Mouse (Mus musculus) forebrain, embryonic 16.5 days (tissue): Measurements from ENCODE around the gene Poc1a. TPM values are rescaled to one million over a fixed set of nuclear protein-coding genes. Genes with fewer than 3 reads are reported as not detected.

Experiments
- ATAC-seq: fragments of 200-750 bp; cut with Nextera tagmentation; 2 replicates; pipeline ENCODE4 v1.8.0; 2017; ENCODE audit warnings: mild to moderate bottlenecking, moderate library complexity
- H3K27ac ChIP-seq: fragments of 300-500 bp; sonication (generic); 2 replicates; pipeline ENCODE4 v1.5.1; 2014; ENCODE audit warnings: low read length, control low read depth
- H3K27me3 ChIP-seq: fragments of 300-500 bp; sonication (generic); replicated peaks from 2 replicates; pipeline ENCODE4 v1.6.1; 2014; ENCODE audit warnings: low read length; ENCODE audit not compliant: control insufficient read depth, insufficient read depth
- H3K36me3 ChIP-seq: fragments of 300-500 bp; sonication (generic); 2 replicates; pipeline ENCODE4 v1.6.1; 2014; ENCODE audit not compliant: control insufficient read depth, insufficient read depth
- H3K4me1 ChIP-seq: fragments of 300-500 bp; sonication (generic); replicated peaks from 2 replicates; pipeline ENCODE4 v1.6.1; 2014; ENCODE audit warnings: low read length; ENCODE audit not compliant: control insufficient read depth, insufficient read depth
- H3K4me2 ChIP-seq: fragments of 300-500 bp; sonication (generic); 2 replicates; pipeline ENCODE4 v1.6.1; 2014; ENCODE audit warnings: mild to moderate bottlenecking, low read length, control low read depth
- H3K4me3 ChIP-seq: fragments of 300-500 bp; sonication (generic); replicated peaks from 2 replicates; pipeline ENCODE4 v1.5.1; 2014; ENCODE audit warnings: mild to moderate bottlenecking, low read length, control low read depth
- H3K9ac ChIP-seq: fragments of 300-500 bp; sonication (generic); replicated peaks from 2 replicates; pipeline ENCODE4 v1.6.1; 2014; ENCODE audit warnings: low read depth, low read length, control low read depth
- H3K9me3 ChIP-seq: fragments of 300-500 bp; sonication (generic); 2 replicates; pipeline ENCODE4 v1.6.1; 2016; ENCODE audit warnings: low read length; ENCODE audit not compliant: control insufficient read depth
- WGBS: fragments of 180-500 bp; shearing (Covaris S2); extraction: QIAGEN DNeasy Blood & Tissue Kit; methylation state at CpG from one replicate; pipeline ENCODE4 v1.1.7; 2014; 5-methylcytosine and 5-hydroxymethylcytosine counted together
- polyA plus RNA-seq: library from polyadenylated mRNA; unstranded; fragments of >200 nt; fragmentation: Nextera tagmentation; extraction: Ambion mirVana; gene quantifications from 2 replicates; pipeline ENCODE4 v1.2.1, GENCODE M21; 2015

Poc1a gene
- polyA plus RNA-seq, 1 experiment from 2014 or later = 11.6 TPM

DNA sequence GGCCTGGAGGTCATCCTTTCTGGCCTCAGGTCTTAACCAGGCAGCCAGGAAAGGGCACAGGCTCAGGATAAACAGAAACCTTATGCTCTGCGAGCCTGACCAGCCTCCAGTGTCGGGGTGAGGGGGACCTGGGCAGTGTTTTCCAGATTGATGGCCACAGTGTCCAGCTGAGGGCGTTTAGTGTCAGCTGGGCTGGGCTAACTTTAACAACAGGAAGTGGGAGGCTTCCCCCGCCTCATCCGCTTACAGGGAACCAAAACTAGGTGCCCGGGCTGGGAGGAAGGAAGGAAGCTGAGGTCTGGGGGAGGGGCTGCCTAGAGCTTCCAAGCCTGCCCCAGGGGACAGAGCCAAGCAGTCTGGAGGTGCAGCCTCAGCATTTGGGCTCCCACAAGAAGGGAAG lies 90.9 kb downstream of the Poc1a start:
- Histone ChIP-seq H3K36me3 (no peaks in the 10 kb centered on the region), H3K9ac (0 out of 2 replicates have a peak overlapping the region, but pooled peaks have one; percentile 12), H3K4me2 (peak overlapping the region; percentile 32), H3K4me1 (peaks cover 37% of the 10 kb centered on the region), H3K9me3 (no peaks in the 10 kb centered on the region), H3K4me3 (no peak overlapping the region), H3K27me3 (no peaks in the 10 kb centered on the region), H3K27ac (no peak overlapping the region)
- 51% methylated on average over 6 of the region's 6 CpGs for WGBS
- ATAC-seq = no peak

DNA sequence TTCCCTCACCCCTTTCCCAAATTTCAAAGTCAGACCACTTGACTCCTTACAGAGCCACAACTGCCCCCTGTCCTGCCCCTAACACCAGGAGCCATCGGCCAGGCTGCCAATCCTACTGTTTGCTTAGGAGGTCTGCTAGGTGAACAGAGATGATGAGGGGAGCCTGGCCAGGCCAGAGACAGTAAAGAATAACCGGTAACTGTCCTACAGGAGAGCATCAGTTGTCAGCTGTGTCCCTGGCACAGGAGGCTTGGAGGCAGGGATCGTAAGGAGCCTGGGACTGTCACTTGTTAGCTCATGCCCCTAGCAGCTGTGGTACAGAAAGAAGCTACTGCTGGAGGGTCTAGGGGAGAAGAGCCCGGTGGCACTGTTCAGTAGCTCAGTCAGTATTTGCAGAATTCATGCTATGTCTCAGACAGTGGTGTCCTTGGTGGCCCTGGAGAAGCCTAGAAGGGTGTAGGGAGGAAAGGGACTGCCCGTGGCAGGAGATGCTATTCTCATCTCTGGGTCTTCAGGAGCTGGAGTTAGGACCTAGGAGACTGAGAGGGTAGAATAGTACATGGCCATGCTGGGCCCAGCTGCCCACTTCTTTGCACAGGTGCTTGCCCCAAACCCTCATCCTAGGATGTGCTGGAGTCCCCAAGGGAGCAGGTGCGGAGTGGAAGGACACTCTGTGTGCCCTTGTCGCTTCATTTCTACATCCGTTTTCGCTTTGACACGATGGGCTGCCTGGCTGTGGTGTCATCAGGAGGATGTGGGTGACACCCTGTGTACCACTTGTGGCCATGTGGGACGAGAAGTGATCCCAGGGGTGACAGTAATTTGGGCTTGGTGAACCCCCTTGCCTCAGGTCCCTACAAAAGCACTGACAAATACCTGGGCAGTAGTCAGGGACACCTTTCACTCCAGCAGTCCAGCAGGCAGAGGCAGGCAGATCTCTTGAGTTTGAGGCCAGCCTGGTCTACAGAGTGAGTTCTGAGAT lies 91.9 kb downstream of the Poc1a start:
- Histone ChIP-seq H3K36me3 (no peaks in the 10 kb centered on the region), H3K9me3 (no peaks in the 10 kb centered on the region), H3K27ac (no peak overlapping the region), H3K4me3 (no peak overlapping the region), H3K4me1 (peaks cover 31% of the 10 kb centered on the region), H3K9ac (no peak overlapping the region), H3K27me3 (no peaks in the 10 kb centered on the region), H3K4me2 (no peak overlapping the region)
- no peak for ATAC-seq
- 94% methylated on average over 11 of the region's 11 CpGs for WGBS

DNA sequence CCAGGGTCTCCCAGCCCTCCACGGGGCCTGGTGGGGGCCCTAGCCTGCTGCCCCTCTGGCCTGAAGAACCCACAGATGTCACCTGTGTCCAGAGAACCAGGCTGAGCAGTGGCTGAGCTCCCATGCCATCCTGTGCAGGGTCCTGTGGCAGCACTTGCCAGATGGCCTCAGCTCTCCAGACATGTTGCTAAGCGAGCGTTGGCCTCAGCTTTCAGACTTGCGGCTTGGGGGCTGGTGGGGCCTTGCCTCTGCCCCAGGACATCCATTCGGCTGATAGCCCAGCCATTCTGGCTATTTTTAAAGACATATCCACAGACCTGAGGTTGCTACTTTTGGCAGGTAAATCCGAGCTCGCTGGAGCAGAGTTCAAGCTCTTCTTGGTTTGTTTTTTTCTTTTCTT lies 93.1 kb downstream of the Poc1a start:
- Histone ChIP-seq H3K27me3 (no peaks in the 10 kb centered on the region), H3K27ac (no peak overlapping the region), H3K9ac (no peak overlapping the region), H3K4me1 (peaks cover 31% of the 10 kb centered on the region), H3K4me2 (no peak overlapping the region), H3K4me3 (no peak overlapping the region), H3K9me3 (no peaks in the 10 kb centered on the region), H3K36me3 (no peaks in the 10 kb centered on the region)
- ATAC-seq = no peak
- 85% methylated on average over 7 of the region's 7 CpGs for WGBS

DNA sequence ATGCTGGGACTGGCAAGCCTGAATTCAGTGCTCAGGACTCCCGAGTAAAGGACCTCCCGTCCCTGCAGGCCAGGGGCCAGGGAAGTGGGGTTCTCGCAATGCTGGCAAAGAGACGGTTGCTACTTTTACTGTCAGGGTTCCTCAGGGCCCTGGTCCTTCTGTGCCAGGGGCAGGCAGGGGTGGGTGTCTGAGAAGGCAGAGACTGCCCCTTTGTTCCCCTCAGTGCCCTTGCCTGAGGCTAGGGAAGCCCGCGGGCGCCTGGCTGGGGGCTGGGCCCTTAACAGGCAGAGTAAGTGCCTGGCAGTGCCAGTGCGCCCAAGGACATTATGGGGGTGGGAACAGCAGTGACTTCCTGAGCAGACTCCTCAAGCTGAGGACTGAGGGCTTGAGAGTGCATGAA lies 96.4 kb downstream of the Poc1a start:
- ATAC-seq = 0 out of 2 replicates have a peak, but pooled peaks have one; percentile 15
- 81% methylated on average over 8 of the region's 8 CpGs for WGBS

DNA sequence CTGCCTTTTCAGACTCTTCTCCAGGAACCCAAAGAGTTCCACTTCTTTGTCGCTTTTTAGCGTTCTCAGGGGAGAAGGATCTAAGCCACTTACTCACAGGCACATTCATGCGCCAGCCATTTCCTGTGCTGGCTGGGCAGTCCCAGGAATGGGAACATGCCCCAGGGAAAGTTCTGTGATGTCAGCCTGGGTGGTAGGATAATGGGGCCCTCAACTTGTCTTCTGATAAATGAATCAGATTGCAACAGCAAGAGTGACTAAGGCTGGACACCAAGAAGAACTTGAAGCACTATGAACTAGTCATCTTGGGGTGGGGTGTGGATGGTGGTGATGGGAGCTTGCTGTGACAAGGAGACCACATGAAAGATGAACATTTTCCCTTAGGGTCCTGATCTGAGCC lies 97.2 kb downstream of the Poc1a start:
- Histone ChIP-seq H3K4me2 (no peak overlapping the region), H3K4me1 (peaks cover 2% of the 10 kb centered on the region), H3K4me3 (no peak overlapping the region), H3K9me3 (no peaks in the 10 kb centered on the region), H3K27ac (no peak overlapping the region), H3K36me3 (no peaks in the 10 kb centered on the region), H3K27me3 (no peaks in the 10 kb centered on the region), H3K9ac (no peak overlapping the region)
- ATAC-seq = no peak
- 90% methylated on average over 3 of the region's 3 CpGs for WGBS

More for the DNA sequence above, 96.4 kb downstream of the Poc1a start:
- Histone ChIP-seq H3K4me1 (peaks cover 2% of the 10 kb centered on the region; the same call in 1 of the 2 replicates), H3K4me2 (no peak overlapping the region), H3K36me3 (no peaks in the 10 kb centered on the region), H3K27ac (no peak overlapping the region), H3K9ac (no peak overlapping the region), H3K9me3 (no peaks in the 10 kb centered on the region), H3K4me3 (no peak overlapping the region), H3K27me3 (no peaks in the 10 kb centered on the region)

DNA sequence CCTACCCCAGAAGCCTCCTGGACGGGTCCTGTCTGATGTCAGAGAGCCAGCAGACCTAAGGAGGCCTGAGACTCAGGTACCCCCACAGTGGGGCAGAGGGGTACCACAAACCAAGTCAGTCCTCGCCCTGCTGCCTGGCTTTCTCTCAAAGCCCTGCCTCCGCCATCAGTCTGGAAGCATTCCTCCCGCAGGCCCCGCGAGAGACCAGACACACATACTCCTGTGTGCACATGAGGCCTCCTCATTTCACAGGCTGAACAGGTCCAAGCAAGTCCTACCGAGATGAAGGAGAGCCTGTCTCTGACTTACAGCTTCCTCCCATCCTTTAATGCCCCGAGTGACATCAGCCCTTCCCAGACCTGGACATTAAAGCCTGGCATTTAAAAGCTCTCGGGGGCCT lies 97.9 kb downstream of the Poc1a start:
- H3K27me3 ChIP-seq = no peaks in the 10 kb centered on the region
- H3K36me3 ChIP-seq = no peaks in the 10 kb centered on the region
- H3K9ac ChIP-seq = no peak overlapping the region
- no peaks in the 10 kb centered on the region for H3K9me3 ChIP-seq
- H3K4me2 ChIP-seq = no peak overlapping the region
- peaks cover 9% of the 10 kb centered on the region for H3K4me1 ChIP-seq
- no peak for ATAC-seq
- H3K4me3 ChIP-seq = no peak overlapping the region
- H3K27ac ChIP-seq = no peak overlapping the region
- 76% methylated on average over 9 of the region's 9 CpGs for WGBS

DNA sequence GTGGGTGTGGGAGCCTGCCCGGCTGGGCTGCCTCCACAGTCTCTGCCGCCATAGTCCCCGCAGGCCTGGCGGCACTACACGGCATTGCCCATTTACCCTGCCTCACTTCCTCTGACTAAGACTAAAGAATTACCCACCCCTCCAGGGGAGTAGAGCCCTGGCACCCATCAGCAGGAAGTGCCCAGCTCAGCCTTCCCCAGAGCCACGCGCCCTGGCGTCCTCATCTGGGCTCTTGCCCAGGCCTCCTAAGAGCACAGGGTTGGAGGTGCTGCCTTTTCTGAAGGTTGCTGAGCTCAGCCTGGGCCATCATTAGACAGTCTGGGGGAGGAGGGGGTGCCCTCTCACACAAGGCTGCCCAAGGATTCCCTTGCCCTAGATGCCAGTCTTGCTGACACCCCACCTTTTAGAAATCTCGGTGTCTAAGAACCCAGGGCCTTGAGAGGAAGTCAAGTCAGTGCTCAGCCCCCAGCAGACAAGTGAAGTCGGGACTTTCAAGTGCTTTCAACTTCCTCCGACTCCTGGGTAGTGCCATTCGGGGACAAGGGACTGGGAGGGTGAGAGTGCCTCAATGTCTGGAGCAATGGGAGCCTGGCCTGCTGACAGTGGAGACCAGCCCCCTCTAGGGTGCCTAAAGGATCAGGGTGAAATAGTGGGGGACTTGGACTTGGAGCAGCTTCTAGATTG lies 105.5 kb downstream of the Poc1a start:
- Histone ChIP-seq H3K4me1 (peaks cover 28% of the 10 kb centered on the region), H3K9ac (no peak overlapping the region), H3K4me2 (no peak overlapping the region), H3K36me3 (no peaks in the 10 kb centered on the region), H3K4me3 (no peak overlapping the region), H3K9me3 (no peaks in the 10 kb centered on the region; the same call in 1 of the 2 replicates), H3K27ac (no peak overlapping the region), H3K27me3 (no peaks in the 10 kb centered on the region)
- WGBS = 81% methylated on average over 12 of the region's 12 CpGs
- ATAC-seq = peak; percentile 35; the same call in 1 of the 2 replicates

DNA sequence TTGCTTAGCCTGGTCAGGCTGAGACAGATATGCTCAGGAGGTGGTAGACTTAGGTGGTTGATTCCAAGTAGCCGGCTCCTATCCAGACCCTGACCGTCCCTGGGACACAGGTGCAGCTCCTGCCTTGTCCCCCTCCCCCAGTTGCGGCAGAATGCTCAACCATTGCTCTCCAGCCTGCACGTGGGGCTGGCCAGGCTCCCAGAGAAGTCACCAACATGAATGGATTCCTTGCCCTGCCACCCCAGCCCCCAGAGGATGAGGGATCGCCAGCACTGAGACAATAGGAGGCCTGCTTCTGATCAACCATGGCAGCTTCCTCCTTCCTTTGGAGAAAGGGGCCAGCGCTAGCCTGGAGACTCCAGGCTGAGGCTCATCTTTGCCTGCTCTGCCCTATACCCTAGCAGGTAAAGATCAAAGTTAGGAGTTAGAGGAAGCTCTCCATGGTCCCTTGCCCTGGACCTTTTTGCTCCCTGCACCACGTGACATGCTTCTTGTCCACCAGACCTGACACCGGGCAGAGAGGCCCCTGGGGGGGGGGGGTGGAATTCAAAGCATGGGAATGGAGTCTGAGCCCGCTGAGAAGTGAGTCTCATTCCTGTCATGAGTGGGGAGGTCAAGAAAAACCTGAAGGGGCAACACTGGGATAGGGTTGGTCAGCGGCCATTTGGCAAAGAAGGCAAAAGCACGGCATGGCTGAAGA lies 112.1 kb downstream of the Poc1a start:
- no peaks in the 10 kb centered on the region; the same call in 1 of the 2 replicates for H3K9me3 ChIP-seq
- H3K4me2 ChIP-seq = no peak overlapping the region
- H3K4me3 ChIP-seq = no peak overlapping the region
- no peak for ATAC-seq
- H3K9ac ChIP-seq = no peak overlapping the region
- H3K36me3 ChIP-seq = no peaks in the 10 kb centered on the region
- H3K4me1 ChIP-seq = peaks cover 20% of the 10 kb centered on the region
- H3K27me3 ChIP-seq = no peaks in the 10 kb centered on the region
- no peak overlapping the region for H3K27ac ChIP-seq
- 75% methylated on average over 11 of the region's 11 CpGs for WGBS

DNA sequence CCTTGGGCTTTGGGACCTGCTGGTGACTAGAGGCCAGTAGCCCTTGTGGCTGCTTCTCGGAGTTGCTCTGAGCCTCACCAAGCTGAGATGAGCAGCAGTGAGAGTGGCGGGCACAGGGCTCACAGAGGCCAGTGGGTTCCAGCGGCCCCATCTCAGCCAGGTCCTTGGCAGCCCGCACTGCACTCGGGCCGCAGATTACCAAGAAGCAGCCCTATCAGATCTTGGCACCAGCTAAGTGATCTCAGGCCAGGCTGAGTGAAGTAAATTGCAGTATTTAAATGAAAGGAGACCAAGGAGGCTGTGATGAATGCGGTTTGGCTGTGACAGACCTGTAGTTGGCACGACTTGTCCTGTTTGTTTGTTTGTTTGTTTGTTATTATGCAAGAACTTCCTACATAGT lies 112.7 kb downstream of the Poc1a start:
- 60% methylated on average over 8 of the region's 8 CpGs for WGBS
- no peak for ATAC-seq
- Histone ChIP-seq H3K27ac (no peak overlapping the region), H3K4me2 (no peak overlapping the region), H3K4me1 (peaks cover 20% of the 10 kb centered on the region), H3K9ac (no peak overlapping the region), H3K9me3 (no peaks in the 10 kb centered on the region; the same call in 1 of the 2 replicates), H3K36me3 (no peaks in the 10 kb centered on the region), H3K27me3 (no peaks in the 10 kb centered on the region), H3K4me3 (no peak overlapping the region)
